Mouse (Mus musculus): ENCODE results near the gene Fbxw10.

DNA sequence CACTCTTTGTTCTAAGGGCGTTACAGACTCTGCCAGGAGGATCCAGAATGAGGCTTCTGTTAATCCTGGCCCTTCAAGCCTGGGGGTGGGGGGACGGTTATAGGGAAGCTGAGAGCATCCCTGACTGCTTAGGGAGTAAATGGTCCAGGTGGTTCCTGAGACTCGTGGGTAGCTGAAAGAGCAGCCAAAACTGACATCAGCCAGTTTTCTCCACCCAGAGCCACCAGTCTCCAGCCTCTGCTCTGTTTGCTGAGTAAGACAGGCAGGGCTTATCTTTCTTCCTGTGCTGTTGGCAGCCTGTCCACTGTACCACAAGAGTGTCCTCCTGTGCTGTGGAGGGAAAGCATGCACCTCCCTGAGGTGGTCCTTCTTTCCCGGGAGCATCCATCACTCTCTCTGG lies 32.2 kb upstream of the Fbxw10 start:
- TF ChIP-seq CTCF (IDR thresholded peaks at IDR 0.05; ENCODE audit: borderline replicate concordance, control insufficient read depth, extremely low read depth, insufficient read depth, low read length, poor library complexity) (no peak), POLR2A (IDR thresholded peaks at IDR 0.05; ENCODE audit: control insufficient read depth, extremely low read depth, insufficient read depth, low read length, poor library complexity) (no peak)
